Mouse (Mus musculus) left cerebral cortex, postnatal 36 days (tissue): ENCODE data around the gene Olfr368. TPM values are rescaled to one million over a fixed set of nuclear protein-coding genes. Genes with fewer than 3 reads are reported as not detected.
A peak's percentile ranks its signal among the peaks of the same experiment; 100 is the strongest.

Experiments used
- DNase-seq, 2 experiments: peaks; one replicate each; pipeline ENCODE4 v3.0.0; 2021 to 2022; ENCODE audit warnings: low spot score in 2 of 2, mixed read lengths in 1 of 2
- intact Hi-C: fragments of 180-260 bp; cut with DNase I; formaldehyde crosslinking; loops from one replicate; pipeline ENCODE4 v1.15.1; 2025
- total RNA-seq, 2 experiments: library from RNA; stranded (reverse); gene quantifications; 2 replicates each; pipeline ENCODE4 v1.2.3; 2021

The Olfr368 gene
- total RNA-seq, result not detected

DNA sequence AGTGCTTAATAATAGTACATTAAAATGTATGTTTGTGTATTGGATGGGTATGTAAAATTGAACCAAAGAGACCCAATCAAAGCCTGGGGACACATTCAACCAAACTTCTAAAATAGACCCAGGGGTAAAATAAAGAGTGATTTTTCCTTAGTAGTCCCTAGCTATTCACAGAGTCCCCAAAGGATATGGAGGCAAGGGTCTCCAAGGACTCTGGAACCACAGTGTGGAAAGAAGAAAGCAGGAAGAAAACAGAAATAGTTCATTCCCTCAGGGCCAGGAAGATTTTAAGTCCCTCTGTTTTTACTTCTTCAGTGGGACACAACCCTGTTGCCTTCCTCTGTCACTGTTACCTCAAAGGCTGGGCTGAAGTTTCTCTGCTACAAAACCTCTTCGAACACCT lies at the start of gene Olfr368:
TSS of gene Olfr368 (plus strand) at position 301 of the 400 bp plus-strand sequence.
- DNase-seq, result no peak
- intact Hi-C loops, result no loop called here

DNA sequence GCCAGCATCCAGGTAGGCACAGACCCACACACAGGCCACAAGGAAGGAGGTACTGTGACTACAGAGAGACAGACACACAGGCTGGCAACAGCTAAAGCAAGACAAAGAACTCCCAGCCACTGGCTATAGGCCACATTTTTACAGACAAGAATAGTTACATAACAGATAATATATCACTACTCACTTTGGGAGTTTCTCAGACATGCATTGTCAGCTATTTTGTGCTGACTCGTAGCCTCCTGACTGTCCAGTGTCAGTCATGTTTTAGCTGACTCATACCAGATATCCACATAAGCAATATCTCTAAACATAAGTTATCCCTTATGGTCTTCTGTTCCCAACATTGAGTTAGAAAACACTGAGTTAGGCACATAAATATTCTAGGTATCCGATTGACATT lies 7.0 kb downstream of the Olfr368 start:
- intact Hi-C loops, result loop anchor here (10.0 kb wide), 1 partner anchor 1329 kb away; no protein-coding TSS in a partner anchor
- DNase-seq, result no peak

DNA sequence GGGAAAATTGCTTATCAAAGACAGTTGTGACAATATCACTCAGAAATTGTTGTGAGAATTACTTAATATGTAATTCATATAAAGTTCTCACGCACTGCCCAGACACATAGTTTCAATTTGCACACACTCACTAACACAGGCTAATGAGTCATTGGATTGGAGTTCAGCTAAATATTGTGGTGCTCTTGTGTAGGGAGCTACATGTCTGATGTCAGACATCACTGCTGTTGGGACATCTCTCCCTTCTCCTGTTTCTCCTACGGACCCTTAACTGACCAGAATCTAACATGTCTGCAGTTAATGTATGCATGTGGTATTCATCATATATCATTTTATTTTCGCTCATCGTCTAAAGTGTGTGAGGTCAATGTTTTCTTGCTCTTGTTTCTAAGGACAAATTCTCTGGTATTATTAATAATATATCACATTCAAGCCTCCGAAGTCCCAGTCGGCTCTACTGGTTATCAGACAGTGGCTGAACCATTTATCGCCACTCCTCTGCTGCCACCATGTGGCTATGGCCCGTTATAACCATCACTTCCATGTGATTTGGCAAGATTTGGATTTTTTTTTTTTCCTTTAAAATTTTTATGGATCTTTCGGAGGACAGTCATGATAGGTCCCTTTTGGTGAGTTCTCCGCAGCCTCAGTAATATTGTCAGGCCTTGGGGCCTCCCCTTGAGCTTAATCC lies 12.3 kb downstream of the Olfr368 start:
- DNase-seq, result peak; percentile 20 to 53
- intact Hi-C loops, result loop anchor here (10.0 kb wide), 1 partner anchor 1334 kb away; no protein-coding TSS in a partner anchor

DNA sequence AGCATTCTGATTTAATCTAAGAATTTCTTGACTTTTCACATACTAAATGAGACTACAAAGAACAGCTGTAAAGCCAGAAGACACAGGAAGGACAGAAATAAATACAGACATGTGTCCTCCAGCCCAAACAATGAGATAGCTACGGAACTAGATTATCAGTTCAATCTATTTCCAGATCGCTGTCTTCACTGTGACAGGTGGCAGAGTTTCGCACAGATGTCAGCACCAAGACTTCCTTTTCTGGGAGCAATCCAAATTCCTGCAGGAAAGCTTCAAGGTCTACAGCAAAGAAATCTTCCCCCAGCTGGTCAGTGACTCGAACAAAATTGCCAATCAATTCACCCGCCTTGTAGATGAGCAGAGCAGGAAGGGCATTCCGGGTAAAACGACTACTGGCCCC lies 25.4 kb downstream of the Olfr368 start:
- DNase-seq, result peak; percentile 36 to 45
- intact Hi-C loops, result no loop called here

DNA sequence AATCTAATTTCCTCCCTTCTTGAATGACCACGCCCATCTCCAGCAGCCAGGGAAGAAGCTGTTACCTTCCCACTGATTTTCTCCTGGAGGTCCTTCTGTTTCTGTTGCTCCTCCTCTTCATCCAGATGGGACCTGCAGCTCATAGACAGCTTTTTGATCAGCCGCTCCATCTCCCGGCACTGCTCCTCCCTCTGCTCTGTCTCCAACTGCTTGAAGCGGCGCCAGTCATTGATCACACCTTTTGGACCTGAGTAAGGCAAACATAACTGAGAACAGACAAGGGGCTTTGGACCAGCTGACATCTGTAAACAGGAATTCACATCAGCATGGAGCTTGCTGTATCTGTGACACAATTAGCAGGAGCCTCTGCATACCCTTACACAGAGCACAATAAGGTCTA lies 29.3 kb downstream of the Olfr368 start:
- intact Hi-C loops, result no loop called here
- no peak for DNase-seq

DNA sequence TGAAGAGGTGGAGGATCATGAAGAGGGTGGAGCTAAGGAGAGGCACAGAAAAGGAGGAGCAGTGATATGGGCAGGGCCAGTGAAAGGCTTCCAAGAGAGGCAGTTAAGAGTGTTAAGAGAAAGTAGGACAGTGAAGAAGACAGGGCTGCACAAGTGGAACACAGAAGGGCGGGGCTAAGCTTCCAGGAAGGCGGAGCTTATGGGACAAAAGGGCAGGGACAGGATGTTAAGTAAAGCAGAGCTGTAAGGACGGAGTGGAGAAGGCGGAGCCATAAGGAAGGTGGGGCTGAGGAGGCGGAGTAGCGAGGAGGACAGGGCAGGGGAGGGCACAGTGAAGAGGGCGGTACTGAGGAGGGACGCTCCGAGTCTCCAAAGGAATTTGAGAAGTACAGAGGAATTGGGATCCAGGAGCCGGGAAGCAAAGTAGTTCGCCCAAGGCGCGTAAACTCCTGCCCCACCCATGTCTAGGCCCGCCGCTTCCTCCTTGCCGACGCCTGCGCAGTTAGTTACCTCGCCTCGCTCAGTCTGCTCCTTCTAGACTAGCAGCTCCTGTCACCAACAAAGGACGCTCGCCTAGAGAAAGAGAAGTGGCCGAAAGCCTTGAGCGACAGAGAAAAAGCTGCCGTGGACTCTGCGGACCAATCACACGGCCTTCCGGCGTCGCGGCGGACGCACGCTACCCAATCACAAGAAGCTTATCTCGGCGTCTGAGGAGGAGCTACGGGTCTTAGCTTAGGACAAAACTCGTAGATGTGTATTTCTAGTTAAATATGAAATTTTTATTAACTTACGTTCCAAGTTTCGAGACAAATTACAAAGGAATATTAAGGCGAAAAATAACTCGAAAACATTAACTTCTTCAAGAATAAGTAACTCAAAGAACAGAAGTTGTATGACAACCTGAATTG lies 32.6 kb downstream of the Olfr368 start, which contains the start of gene Pdcl:
TSS of gene Pdcl (minus strand) at position 700 of the 908 bp plus-strand sequence.
- peak; percentile 88 to 91 for DNase-seq
- intact Hi-C loops, result no loop called here

DNA sequence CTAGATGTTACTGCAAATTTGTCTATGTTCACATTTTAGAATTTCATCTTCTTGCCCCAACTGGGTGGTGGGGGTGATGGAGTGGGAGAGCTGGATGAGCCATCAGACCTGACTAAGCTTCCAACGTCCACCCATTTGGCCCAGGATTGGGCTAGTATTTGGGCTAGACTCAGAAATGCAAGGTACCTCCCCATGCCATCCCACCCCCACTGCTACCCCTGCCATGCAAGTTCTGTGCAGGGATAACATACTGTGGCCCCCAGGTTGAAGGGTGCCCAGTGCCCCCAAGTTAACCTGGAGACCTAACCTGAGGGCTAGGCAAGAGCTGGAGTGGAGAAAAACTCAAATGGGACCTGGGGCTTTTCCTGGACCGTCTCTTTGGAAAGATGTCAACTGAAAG lies 33.6 kb downstream of the Olfr368 start:
- DNase-seq, result no peak
- intact Hi-C loops, result no loop called here

DNA sequence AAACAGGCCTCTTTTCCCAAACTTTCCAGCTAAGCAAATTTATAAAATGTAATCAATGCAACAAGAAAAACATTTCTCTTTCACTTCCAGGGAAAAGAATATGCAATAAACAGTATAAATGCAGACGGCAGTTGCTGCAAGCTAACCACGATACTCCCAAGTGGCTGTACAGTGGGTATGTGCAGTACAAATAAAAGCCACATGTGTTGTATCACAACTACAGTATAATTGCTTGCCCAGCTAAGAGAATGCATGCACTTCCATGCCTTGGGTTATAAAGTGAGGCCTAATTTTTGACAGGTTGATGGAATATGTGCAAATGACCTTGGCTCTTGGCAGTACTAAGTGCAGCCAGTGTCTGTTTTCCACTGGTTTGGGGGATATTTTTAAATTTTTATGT lies 44.3 kb downstream of the Olfr368 start:
- intact Hi-C loops, result no loop called here
- DNase-seq, result no peak

DNA sequence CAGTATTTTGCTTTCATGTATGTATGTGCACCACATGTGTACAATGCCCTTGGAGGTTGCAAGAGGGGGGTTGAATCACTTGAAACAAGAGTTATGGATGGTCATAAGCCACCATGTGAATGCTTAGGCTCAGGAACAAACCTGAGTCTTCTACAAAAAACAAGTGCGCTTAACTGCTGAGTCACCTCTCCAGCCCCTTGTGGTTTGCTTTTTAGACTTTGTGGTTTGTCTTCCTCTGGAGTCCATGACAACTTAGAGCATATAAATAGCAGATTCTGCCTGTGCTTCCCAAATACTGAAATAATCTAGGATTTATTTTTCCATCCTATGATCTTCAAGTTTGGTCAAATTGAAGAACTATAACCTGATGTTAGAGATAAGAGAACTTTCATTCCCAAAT lies 49.7 kb downstream of the Olfr368 start:
- DNase-seq, result no peak
- intact Hi-C loops, result loop anchor here (5.0 kb wide), 1 partner anchor 36 kb away; no protein-coding TSS in a partner anchor

DNA sequence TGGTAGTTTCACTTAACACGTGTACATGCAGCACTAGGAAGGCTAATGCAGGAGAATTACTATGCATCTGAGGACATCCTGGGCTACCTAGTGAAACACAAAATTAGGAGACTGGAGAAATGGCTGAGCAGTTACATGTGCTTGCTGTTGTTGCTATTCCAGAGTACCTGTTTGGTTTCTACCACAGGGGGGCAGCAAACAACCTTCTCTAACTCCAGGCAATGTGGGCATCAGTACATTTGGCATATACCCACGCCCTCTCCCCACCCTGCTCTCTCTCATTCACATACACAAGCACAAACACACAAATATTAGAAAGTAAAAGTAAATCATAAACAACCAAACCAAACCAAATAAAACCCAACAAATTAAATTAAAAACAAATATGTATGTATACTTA lies 53.9 kb downstream of the Olfr368 start:
- intact Hi-C loops, result no loop called here
- DNase-seq, result peak; percentile 17 to 29

Other genes with a start within 250 kb of the Olfr368 start
- gene Olfr361, start 237.2 kb upstream of the Olfr368 start, total RNA-seq, result not detected
- not detected for gene Olfr362, start 208.6 kb upstream of the Olfr368 start, total RNA-seq
- gene Olfr364-ps1, start 187.2 kb upstream of the Olfr368 start, total RNA-seq, result not detected
- not detected for gene Olfr365, start 138.3 kb upstream of the Olfr368 start, total RNA-seq
- not detected for gene Olfr366, start 114.9 kb upstream of the Olfr368 start, total RNA-seq
- gene Pdcl, start 32.8 kb downstream of the Olfr368 start, total RNA-seq, result 10 to 100 TPM; 26.9 to 27.5 TPM
- 10 to 100 TPM; 82.2 to 92.0 TPM for gene Rc3h2, start 96.4 kb downstream of the Olfr368 start, total RNA-seq
- 10 to 100 TPM in 1 of 2 experiments, 1 to 10 TPM in 1; 7.8 to 13.3 TPM for gene Zbtb26, start 116.6 kb downstream of the Olfr368 start, total RNA-seq
- gene Zbtb6, start 116.7 kb downstream of the Olfr368 start, total RNA-seq, result 10 to 100 TPM; 13.5 to 14.7 TPM
- 10 to 100 TPM; 89.5 to 97.3 TPM for gene Rabgap1, start 116.8 kb downstream of the Olfr368 start, total RNA-seq
- 1 to 10 TPM; 6.3 to 6.6 TPM for gene Gpr21, start 189.8 kb downstream of the Olfr368 start, total RNA-seq